Mouse (Mus musculus): ENCODE data around the gene Slc17a9. TPM values are rescaled to one million over a fixed set of nuclear protein-coding genes. Genes with fewer than 3 reads are reported as not detected.

Slc17a9 gene
- polyA plus RNA-seq (2015; fragmentation: Nextera tagmentation; extraction: Ambion mirVana): 5.3 and 5.4 TPM in 2 replicates

GRCm38 (mm10) chr2:180724585-180725413, at the start of gene Slc17a9:
Gene Slc17a9 (plus strand): TSS chr2:180725263.

DNA sequence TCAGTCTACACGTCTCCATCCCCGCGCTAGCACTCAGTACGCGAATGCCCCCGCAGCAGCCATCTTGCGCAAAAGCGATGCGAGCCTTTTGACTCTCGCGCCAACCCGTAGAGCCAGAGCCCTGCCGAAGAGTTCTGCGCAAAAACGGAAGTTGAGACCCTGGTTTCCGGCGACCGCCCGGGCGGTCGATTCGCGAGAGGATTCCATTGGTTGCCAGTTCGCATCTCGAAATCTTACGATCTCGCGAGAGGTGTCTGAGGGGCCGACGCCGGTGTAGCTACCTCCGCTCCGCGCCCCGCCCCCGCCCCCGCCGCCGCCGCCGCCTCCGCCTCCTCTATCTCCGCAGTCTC, 15.2 kb upstream of the Slc17a9 start, which contains the start of the genes Dido1 and Gid8:
TSS of gene Dido1 (minus strand) at position 77 of the 350 bp plus-strand sequence.
TSS of gene Gid8 (plus strand) at position 195 of the 350 bp plus-strand sequence.

DNA sequence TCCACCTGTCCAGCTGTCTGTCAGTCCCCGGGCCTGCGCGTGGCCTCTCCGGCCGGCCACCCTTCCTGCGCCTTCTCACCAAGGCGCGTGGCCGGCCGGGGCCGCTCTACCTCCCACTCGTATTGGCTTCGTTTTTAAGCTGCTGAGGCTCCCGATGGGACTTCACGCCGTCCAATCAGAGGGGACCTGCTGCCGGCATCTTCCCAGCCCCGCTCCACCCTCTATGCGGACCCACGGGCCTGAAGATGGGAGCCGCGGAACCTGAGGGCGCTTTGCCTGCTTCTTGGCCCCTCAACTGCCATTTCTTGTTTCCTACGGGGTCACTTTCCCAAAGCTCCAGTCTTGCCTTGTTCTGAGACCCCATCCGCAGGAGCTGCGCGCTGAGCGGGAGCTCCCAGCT, 51.7 kb downstream of the Slc17a9 start, which contains the start of gene Bhlhe23:
TSS of gene Bhlhe23 (minus strand) at position 108 of the 400 bp plus-strand sequence.

Other genes with a start within 250 kb of the Slc17a9 start
- 0.04 and 0.05 TPM in 2 replicates for gene Ntsr1, start 225.3 kb upstream of the Slc17a9 start, polyA plus RNA-seq (2015; fragmentation: Nextera tagmentation; extraction: Ambion mirVana)
- 15.8 and 16.5 TPM in 2 replicates for gene Mrgbp, start 144.0 kb upstream of the Slc17a9 start, polyA plus RNA-seq (2015; fragmentation: Nextera tagmentation; extraction: Ambion mirVana)
- gene Ogfr, start 136.0 kb upstream of the Slc17a9 start, polyA plus RNA-seq (2015; fragmentation: Nextera tagmentation; extraction: Ambion mirVana): 29.7 and 35.4 TPM in 2 replicates
- 0.74 and 0.79 TPM in 2 replicates for gene Col9a3, start 127.5 kb upstream of the Slc17a9 start, polyA plus RNA-seq (2015; fragmentation: Nextera tagmentation; extraction: Ambion mirVana)
- 0.06 TPM in 1 of 2 replicates, not detected in the other for gene Tcfl5, start 82.6 kb upstream of the Slc17a9 start, polyA plus RNA-seq (2015; fragmentation: Nextera tagmentation; extraction: Ambion mirVana)
- gene Dido1, start 15.3 kb upstream of the Slc17a9 start, polyA plus RNA-seq (2015; fragmentation: Nextera tagmentation; extraction: Ambion mirVana): 16.0 and 16.7 TPM in 2 replicates
- gene Gid8, start 15.1 kb upstream of the Slc17a9 start, polyA plus RNA-seq (2015; fragmentation: Nextera tagmentation; extraction: Ambion mirVana): 124 and 144 TPM in 2 replicates
- not detected in 2 replicates for gene Bhlhe23, start 51.6 kb downstream of the Slc17a9 start, polyA plus RNA-seq (2015; fragmentation: Nextera tagmentation; extraction: Ambion mirVana)
- 29.7 and 31.2 TPM in 2 replicates for gene Ythdf1, start 195.7 kb downstream of the Slc17a9 start, polyA plus RNA-seq (2015; fragmentation: Nextera tagmentation; extraction: Ambion mirVana)
- gene Birc7, start 203.8 kb downstream of the Slc17a9 start, polyA plus RNA-seq (2015; fragmentation: Nextera tagmentation; extraction: Ambion mirVana): 0.07 TPM in 1 of 2 replicates, not detected in the other
- 12.8 and 21.1 TPM in 2 replicates for gene Nkain4, start 229.4 kb downstream of the Slc17a9 start, polyA plus RNA-seq (2015; fragmentation: Nextera tagmentation; extraction: Ambion mirVana)
- gene Arfgap1, start 242.0 kb downstream of the Slc17a9 start, polyA plus RNA-seq (2015; fragmentation: Nextera tagmentation; extraction: Ambion mirVana): 33.4 and 41.2 TPM in 2 replicates